Mouse (Mus musculus) CH12.LX (cell line): ENCODE measurements around the gene Ppp6r1. TPM values are rescaled to one million over a fixed set of nuclear protein-coding genes. Genes with fewer than 3 reads are reported as not detected.

Experiments used
- DNase-seq: peaks from one replicate; pipeline ENCODE4 v3.0.0-alpha.2; 2013; ENCODE audit errors: extremely low read depth
- H3K27ac ChIP-seq: 2 replicates; pipeline ENCODE4 v1.5.1; 2012; ENCODE audit warnings: low read depth, mild to moderate bottlenecking, control low read depth, moderate library complexity; ENCODE audit not compliant: insufficient read depth
- H3K27me3 ChIP-seq: replicated peaks from 2 replicates; pipeline ENCODE3; 2012; ENCODE audit warnings: inconsistent platforms
- H3K36me3 ChIP-seq, 2 experiments: replicated peaks in 1 of 2; 2 replicates each; pipeline versions ENCODE3 to v1.6.1; 2012; ENCODE audit warnings: inconsistent platforms in 1 of 2, low read length in 1 of 2, mild to moderate bottlenecking in 1 of 2, mixed read lengths in 1 of 2, moderate library complexity in 1 of 2; ENCODE audit not compliant: control insufficient read depth in 1 of 2, insufficient read depth in 1 of 2
- H3K4me1 ChIP-seq, 2 experiments: 2 replicates each; pipeline ENCODE4 v1.6.1; 2012; ENCODE audit warnings: inconsistent platforms in 1 of 2, moderate library complexity in 1 of 2; ENCODE audit not compliant: insufficient read depth in 2 of 2, control insufficient read depth in 1 of 2
- H3K4me2 ChIP-seq: 2 replicates; pipeline ENCODE4 v1.6.1; 2012; ENCODE audit warnings: low read depth, mild to moderate bottlenecking, control low read depth; ENCODE audit not compliant: poor library complexity, insufficient read depth, severe bottlenecking
- H3K4me3 ChIP-seq, 3 experiments: fragments of 150-350 bp in 1 of 3; sonication (generic) in 1 of 3; replicated peaks in 1 of 3; 2 replicates each; pipeline versions ENCODE3 to v1.5.1; 2011 to 2012; ENCODE audit warnings: low read depth in 2 of 3, low read length in 2 of 3, mild to moderate bottlenecking in 2 of 3, moderate library complexity in 2 of 3, control low read depth in 1 of 3, improper control_type of control experiment in 1 of 3, inconsistent platforms in 1 of 3, mixed read lengths in 1 of 3; ENCODE audit not compliant: poor library complexity in 1 of 3
- H3K79me2 ChIP-seq: replicated peaks from 2 replicates; pipeline ENCODE4 v1.6.1; 2012; ENCODE audit warnings: mild to moderate bottlenecking, moderate library complexity; ENCODE audit not compliant: control insufficient read depth, poor library complexity, insufficient read depth, severe bottlenecking; ENCODE audit errors: extremely low read depth
- H3K9ac ChIP-seq: 2 replicates; pipeline ENCODE4 v1.6.1; 2012; ENCODE audit warnings: low read depth, mild to moderate bottlenecking, control low read depth, moderate library complexity; ENCODE audit not compliant: insufficient read depth
- H3K9me3 ChIP-seq: replicated peaks from 2 replicates; pipeline ENCODE3; 2012; ENCODE audit warnings: low read length, inconsistent platforms, mixed read lengths
- BHLHE40 ChIP-seq: IDR thresholded peaks from 2 replicates; pipeline ENCODE4 v1.6.1; 2011; ENCODE audit warnings: mild to moderate bottlenecking, low read depth, low read length, improper control_type of control experiment
- CHD2 ChIP-seq: IDR thresholded peaks from 2 replicates; pipeline ENCODE4 v1.6.1; 2011; ENCODE audit warnings: low read length, improper control_type of control experiment
- CTCF ChIP-seq, 2 experiments: IDR thresholded peaks in 1 of 2; conservative IDR thresholded peaks in 1 of 2; 2 replicates each; pipeline ENCODE4 v1.5.1; 2011 to 2012; ENCODE audit warnings: low read depth in 2 of 2, low read length in 2 of 2, improper control_type of control experiment in 1 of 2, inconsistent platforms in 1 of 2, mild to moderate bottlenecking in 1 of 2, moderate library complexity in 1 of 2
- E2F4 ChIP-seq: IDR thresholded peaks from 2 replicates; pipeline ENCODE4 v1.6.1; 2011; ENCODE audit warnings: low read depth, low read length, improper control_type of control experiment; ENCODE audit not compliant: insufficient replicate concordance
- ELF1 ChIP-seq: IDR thresholded peaks from 2 replicates; pipeline ENCODE4 v1.6.1; 2014; ENCODE audit warnings: low read depth, mild to moderate bottlenecking, inconsistent platforms, low read length, improper control_type of control experiment
- ETS1 ChIP-seq: conservative IDR thresholded peaks from 2 replicates; pipeline ENCODE4 v1.6.1; 2012; ENCODE audit warnings: low read depth, mild to moderate bottlenecking, inconsistent platforms, low read length, improper control_type of control experiment, moderate library complexity
- HCFC1 ChIP-seq: IDR thresholded peaks from 2 replicates; pipeline ENCODE4 v1.6.1; 2012; ENCODE audit warnings: low read depth, mild to moderate bottlenecking, inconsistent platforms, low read length, improper control_type of control experiment
- JUND ChIP-seq: conservative IDR thresholded peaks from 2 replicates; pipeline ENCODE4 v1.6.1; 2011; ENCODE audit warnings: low read depth, low read length, improper control_type of control experiment
- MAFK ChIP-seq: IDR thresholded peaks from 2 replicates; pipeline ENCODE4 v1.6.1; 2011; ENCODE audit warnings: low read length, improper control_type of control experiment; ENCODE audit not compliant: insufficient replicate concordance
- MAX ChIP-seq: IDR thresholded peaks from 2 replicates; pipeline ENCODE4 v1.6.1; 2011; ENCODE audit warnings: low read length, improper control_type of control experiment
- MEF2A ChIP-seq: IDR thresholded peaks from 2 replicates; pipeline ENCODE4 v1.6.1; 2014; ENCODE audit warnings: low read depth, mild to moderate bottlenecking, inconsistent platforms, low read length, improper control_type of control experiment, borderline replicate concordance
- NELFE ChIP-seq: IDR thresholded peaks from 2 replicates; pipeline ENCODE4 v1.6.1; 2011; ENCODE audit warnings: low read depth, low read length, improper control_type of control experiment
- NRF1 ChIP-seq: IDR thresholded peaks from 2 replicates; pipeline ENCODE4 v1.6.1; 2014; ENCODE audit warnings: low read depth, mild to moderate bottlenecking, inconsistent platforms, low read length, improper control_type of control experiment, moderate library complexity
- PAX5 ChIP-seq: IDR thresholded peaks from 2 replicates; pipeline ENCODE4 v1.6.1; 2012; ENCODE audit warnings: low read length, inconsistent platforms, mixed read lengths
- POLR2A ChIP-seq: IDR thresholded peaks from 2 replicates; pipeline ENCODE4 v1.6.1; 2011; ENCODE audit warnings: low read depth, mild to moderate bottlenecking, improper control_type of control experiment, low read length
- POLR2AphosphoS2 ChIP-seq: IDR thresholded peaks from 2 replicates; pipeline ENCODE4 v1.6.1; 2011; ENCODE audit warnings: low read depth, low read length, improper control_type of control experiment
- RAD21 ChIP-seq: IDR thresholded peaks from 2 replicates; pipeline ENCODE4 v1.6.1; 2011; ENCODE audit warnings: low read depth, mild to moderate bottlenecking, low read length, improper control_type of control experiment, moderate library complexity
- RCOR1 ChIP-seq: conservative IDR thresholded peaks from 2 replicates; pipeline ENCODE4 v1.6.1; 2012; ENCODE audit warnings: low read depth, mild to moderate bottlenecking, inconsistent platforms, low read length, improper control_type of control experiment
- SIN3A ChIP-seq: IDR thresholded peaks from 2 replicates; pipeline ENCODE4 v1.6.1; 2012; ENCODE audit warnings: low read length, improper control_type of control experiment, inconsistent platforms
- SMC3 ChIP-seq: IDR thresholded peaks from 2 replicates; pipeline ENCODE4 v1.6.1; 2011; ENCODE audit warnings: low read depth, low read length, improper control_type of control experiment
- TBP ChIP-seq: conservative IDR thresholded peaks from 2 replicates; pipeline ENCODE4 v1.6.1; 2011; ENCODE audit warnings: low read depth, low read length, improper control_type of control experiment
- TCF12 ChIP-seq: IDR thresholded peaks from 2 replicates; pipeline ENCODE4 v1.6.1; 2014; ENCODE audit warnings: low read depth, mild to moderate bottlenecking, inconsistent platforms, low read length, improper control_type of control experiment
- UBTF ChIP-seq: IDR thresholded peaks from 2 replicates; pipeline ENCODE4 v1.6.1; 2012; ENCODE audit warnings: low read depth, mild to moderate bottlenecking, inconsistent platforms, low read length, improper control_type of control experiment, moderate library complexity
- USF1 ChIP-seq: IDR thresholded peaks from 2 replicates; pipeline ENCODE4 v1.6.1; 2014; ENCODE audit warnings: low read depth, mild to moderate bottlenecking, inconsistent platforms, low read length, improper control_type of control experiment
- ZC3H11A ChIP-seq: IDR thresholded peaks from 2 replicates; pipeline ENCODE4 v1.6.1; 2012; ENCODE audit warnings: low read depth, mild to moderate bottlenecking, inconsistent platforms, low read length, improper control_type of control experiment
- ZKSCAN1 ChIP-seq: IDR thresholded peaks from 2 replicates; pipeline ENCODE4 v1.6.1; 2012; ENCODE audit warnings: low read depth, inconsistent platforms, low read length, improper control_type of control experiment, borderline replicate concordance
- ZNF384 ChIP-seq: IDR thresholded peaks from 2 replicates; pipeline ENCODE4 v1.6.1; 2012; ENCODE audit warnings: low read depth, low read length, improper control_type of control experiment, inconsistent platforms
- dilution Hi-C: fragments of 300-500 bp; cut with MboI; formaldehyde crosslinking; loops from 2 replicates; pipeline ENCODE4 v1.14.3; 2020; ENCODE audit warnings: low sequenced_read_pairs; ENCODE audit not compliant: extremely low pct_unique_long_range_greater_than_20kb, extremely low pct_ligation_motif_present
- in situ Hi-C: fragments of 300-500 bp; cut with MboI; formaldehyde crosslinking; loops from 3 replicates; pipeline ENCODE4 v1.14.3; 2019; ENCODE audit warnings: low sequenced_read_pairs, low pct_ligation_motif_present, low pct_unique_long_range_greater_than_20kb, mixed read lengths
- polyA plus RNA-seq: library from polyadenylated mRNA; unstranded; fragments of >175 nt; gene quantifications from 2 replicates; pipeline ENCODE4 v1.2.1, GENCODE M21; 2012; ENCODE audit warnings: low read depth; ENCODE audit not compliant: insufficient read length
- total RNA-seq, 2 experiments: library from RNA; depleted of rRNA; stranded (reverse); fragments of 300-350 nt in 1 of 2; fragments of >200 nt in 1 of 2; gene quantifications; 2 replicates each; pipeline ENCODE4 v1.2.3; 2012 to 2014

Gene Ppp6r1
- total and polyA plus RNA-seq, 3 experiments, result 59.2 to 118 (median 85.6) TPM

DNA sequence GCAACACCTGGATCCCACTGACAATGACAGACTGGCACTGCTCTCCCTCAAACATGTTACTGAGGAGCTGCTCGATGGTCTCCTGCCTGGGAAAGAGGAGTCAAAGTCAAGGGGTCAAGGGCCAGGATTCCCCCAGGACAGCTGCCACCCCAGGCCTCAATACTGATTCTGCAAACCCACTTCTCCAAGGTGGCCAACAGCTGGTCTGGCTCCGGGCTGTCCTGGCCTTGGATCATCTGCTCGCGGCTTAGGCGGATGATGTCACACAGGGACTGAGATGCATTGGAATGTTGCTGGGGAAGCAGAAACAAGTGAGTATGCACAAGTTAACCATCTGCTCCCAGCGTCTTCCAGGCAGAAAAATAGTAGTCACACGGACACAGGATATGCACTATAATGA is 16.9 kb downstream of the Ppp6r1 start:
- H3K4me1 ChIP-seq, result peaks cover 0 to 5% of the 10 kb centered on the region in 2 experiments; a peak in 2 of 4 replicates
- H3K4me2 ChIP-seq, result no peak overlapping the region
- H3K27ac ChIP-seq, result no peak overlapping the region
- H3K9ac ChIP-seq, result no peak overlapping the region
- H3K79me2 ChIP-seq, result peaks cover 13% of the 10 kb centered on the region; the same call in 1 of the 2 replicates
- dilution Hi-C loops, result no loop called here
- no peak overlapping the region for H3K4me3 ChIP-seq
- TF ChIP-seq POLR2A (no peak), MEF2A (no peak), MAX (no peak), ELF1 (no peak), MAFK (no peak), CHD2 (no peak), HCFC1 (no peak), NRF1 (no peak), USF1 (no peak), ZNF384 (no peak), RCOR1 (no peak), NELFE (no peak), ETS1 (no peak), TBP (no peak), E2F4 (no peak), TCF12 (no peak)
- H3K9me3 ChIP-seq, result no peaks in the 10 kb centered on the region
- in situ Hi-C loops, result no loop called here
- H3K27me3 ChIP-seq, result no peaks in the 10 kb centered on the region
- H3K36me3 ChIP-seq, result peaks cover 83 to 90% of the 10 kb centered on the region in 2 experiments
- no peak for DNase-seq

DNA sequence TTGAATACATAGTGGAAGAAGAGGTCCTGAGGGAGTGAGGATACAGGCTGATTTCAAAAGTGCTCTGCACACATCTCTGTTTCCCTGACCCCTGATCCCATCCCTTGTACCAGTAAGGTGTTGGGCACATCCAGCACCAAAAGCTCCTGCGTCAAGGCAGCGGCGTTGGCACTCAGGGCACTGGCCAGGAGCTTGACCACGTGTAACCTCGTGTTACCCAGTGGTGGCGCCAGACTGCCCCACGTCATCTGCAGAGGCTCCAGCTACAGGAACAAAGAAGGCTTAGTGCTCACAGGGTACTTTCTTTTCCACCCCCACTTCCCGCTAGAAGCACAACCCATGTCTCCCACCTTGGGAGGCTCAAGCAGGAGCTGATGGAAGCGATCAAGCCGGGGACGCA is 17.7 kb downstream of the Ppp6r1 start:
- no peak overlapping the region for H3K9ac ChIP-seq
- H3K4me3 ChIP-seq, result no peak overlapping the region
- in situ Hi-C loops, result no loop called here
- dilution Hi-C loops, result no loop called here
- H3K9me3 ChIP-seq, result no peaks in the 10 kb centered on the region
- no peak for DNase-seq
- no peaks in the 10 kb centered on the region for H3K27me3 ChIP-seq
- H3K4me2 ChIP-seq, result no peak overlapping the region
- no peak overlapping the region for H3K27ac ChIP-seq
- H3K79me2 ChIP-seq, result 0 out of 2 replicates have a peak, but pooled peaks cover 11% of the 10 kb centered on the region
- no peaks in the 10 kb centered on the region for H3K4me1 ChIP-seq
- TF ChIP-seq ZKSCAN1 (no peak), MAFK (no peak), JUND (no peak), HCFC1 (no peak), ZC3H11A (no peak), UBTF (no peak), SMC3 (peak; percentile 20; the same call in 1 of the 2 replicates), CTCF (conservative IDR thresholded peaks at IDR 0.05 in 1 of 2, IDR thresholded peaks at IDR 0.05 in 1 of 2; ENCODE audit: low read depth in 2 of 2, low read length in 2 of 2) (peak in 1 of 2 experiments; percentile 39; a peak in 2 of 4 replicates), SIN3A (no peak), MAX (no peak), PAX5 (no peak), RAD21 (peak; percentile 7), USF1 (no peak), POLR2AphosphoS2 (no peak), MEF2A (no peak), BHLHE40 (no peak)
- H3K36me3 ChIP-seq, result peaks cover 81 to 88% of the 10 kb centered on the region in 2 experiments
